Mouse (Mus musculus) CH12.LX (cell line): ENCODE data around the gene Ptma.

Experiments used
- CTCF ChIP-seq, 2 experiments: IDR thresholded peaks in 1 of 2; conservative IDR thresholded peaks in 1 of 2; 2 replicates each; pipeline ENCODE4 v1.5.1; 2011 to 2012; ENCODE audit warnings: low read depth in 2 of 2, low read length in 2 of 2, improper control_type of control experiment in 1 of 2, inconsistent platforms in 1 of 2, mild to moderate bottlenecking in 1 of 2, moderate library complexity in 1 of 2
- POLR2A ChIP-seq: IDR thresholded peaks from 2 replicates; pipeline ENCODE4 v1.6.1; 2011; ENCODE audit warnings: low read depth, mild to moderate bottlenecking, improper control_type of control experiment, low read length
- POLR2AphosphoS2 ChIP-seq: IDR thresholded peaks from 2 replicates; pipeline ENCODE4 v1.6.1; 2011; ENCODE audit warnings: low read depth, low read length, improper control_type of control experiment

DNA sequence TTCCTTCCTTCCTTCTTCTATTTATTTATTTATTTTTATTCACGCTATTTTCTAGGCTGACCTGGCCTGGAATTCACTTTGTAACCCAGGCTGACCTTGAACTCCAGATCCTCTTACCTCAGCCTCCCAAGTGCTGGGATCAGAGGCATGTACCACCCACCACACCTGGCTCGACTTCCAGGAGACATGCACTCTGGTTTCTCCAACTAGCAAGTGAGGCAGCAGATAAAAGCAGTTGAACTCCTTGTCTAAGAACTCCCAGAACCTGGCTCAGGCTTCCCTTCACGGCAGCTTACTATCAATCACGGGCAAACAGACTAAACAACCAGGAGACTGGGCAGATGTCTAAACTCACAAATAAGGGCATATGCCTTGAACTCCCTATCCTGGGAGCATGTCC is 25.8 kb upstream of the Ptma start:
- TF ChIP-seq POLR2A = no peak
- TF ChIP-seq CTCF (conservative IDR thresholded peaks at IDR 0.05 in 1 of 2, IDR thresholded peaks at IDR 0.05 in 1 of 2; ENCODE audit: low read depth in 2 of 2, low read length in 2 of 2) = no peak
- TF ChIP-seq POLR2AphosphoS2 = no peak
